Mouse (Mus musculus) testis, adult 2 months (tissue): ENCODE results near the gene Fcgr3.
"Not testable (repeated sequence)": the region's sequence is repeated elsewhere in the genome, so short reads cannot be mapped to it uniquely, and the experiment has no call there.

Experiments used
- CTCF ChIP-seq: fragments of 200-500 bp; IDR thresholded peaks from 2 replicates; pipeline ENCODE4 v1.5.1; 2012; ENCODE audit warnings: low read depth, mild to moderate bottlenecking, inconsistent platforms, low read length, moderate library complexity; ENCODE audit not compliant: control insufficient read depth, insufficient read depth, insufficient replicate concordance
- POLR2A ChIP-seq: fragments of 200-500 bp; IDR thresholded peaks from 2 replicates; pipeline ENCODE4 v1.6.1; 2012; ENCODE audit warnings: low read depth, mild to moderate bottlenecking, inconsistent platforms, low read length, moderate library complexity; ENCODE audit not compliant: control insufficient read depth

DNA sequence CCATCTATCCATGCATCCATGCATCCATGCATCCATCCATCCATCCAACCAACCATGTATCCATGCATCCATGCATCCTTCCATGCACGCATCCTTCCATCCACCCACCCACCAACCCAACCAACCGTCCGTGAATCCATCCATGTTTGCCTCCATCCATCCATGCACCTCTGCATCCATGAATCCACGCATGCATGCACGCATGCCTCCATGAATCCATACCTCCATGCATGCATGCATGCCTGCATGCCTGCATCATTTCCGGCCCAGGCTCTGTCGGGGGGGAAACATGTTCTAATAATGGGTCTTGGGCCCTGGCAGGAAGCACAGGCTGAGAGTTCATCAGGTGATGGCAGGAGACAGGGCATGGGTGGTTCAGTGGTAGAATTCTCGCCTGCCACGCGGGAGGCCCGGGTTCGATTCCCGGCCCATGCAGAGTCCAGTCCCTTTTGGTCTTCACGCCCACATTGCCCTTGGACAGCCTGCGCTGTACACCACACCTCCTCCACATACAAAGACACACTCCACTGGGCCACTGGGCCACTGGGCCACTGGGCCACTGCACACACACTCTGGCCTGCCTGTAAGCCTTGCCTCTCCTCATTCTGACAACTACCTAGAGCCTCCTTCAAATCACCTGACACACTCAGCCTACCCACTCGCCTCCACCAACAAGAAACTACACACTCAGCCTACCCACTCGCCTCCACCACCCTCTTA lies 16.9 kb upstream of the Fcgr3 start:
- TF ChIP-seq POLR2A, CTCF: not testable (repeated sequence)
